Mouse (Mus musculus): Measurements from ENCODE around the gene Rnf121.

Rnf121 gene

DNA sequence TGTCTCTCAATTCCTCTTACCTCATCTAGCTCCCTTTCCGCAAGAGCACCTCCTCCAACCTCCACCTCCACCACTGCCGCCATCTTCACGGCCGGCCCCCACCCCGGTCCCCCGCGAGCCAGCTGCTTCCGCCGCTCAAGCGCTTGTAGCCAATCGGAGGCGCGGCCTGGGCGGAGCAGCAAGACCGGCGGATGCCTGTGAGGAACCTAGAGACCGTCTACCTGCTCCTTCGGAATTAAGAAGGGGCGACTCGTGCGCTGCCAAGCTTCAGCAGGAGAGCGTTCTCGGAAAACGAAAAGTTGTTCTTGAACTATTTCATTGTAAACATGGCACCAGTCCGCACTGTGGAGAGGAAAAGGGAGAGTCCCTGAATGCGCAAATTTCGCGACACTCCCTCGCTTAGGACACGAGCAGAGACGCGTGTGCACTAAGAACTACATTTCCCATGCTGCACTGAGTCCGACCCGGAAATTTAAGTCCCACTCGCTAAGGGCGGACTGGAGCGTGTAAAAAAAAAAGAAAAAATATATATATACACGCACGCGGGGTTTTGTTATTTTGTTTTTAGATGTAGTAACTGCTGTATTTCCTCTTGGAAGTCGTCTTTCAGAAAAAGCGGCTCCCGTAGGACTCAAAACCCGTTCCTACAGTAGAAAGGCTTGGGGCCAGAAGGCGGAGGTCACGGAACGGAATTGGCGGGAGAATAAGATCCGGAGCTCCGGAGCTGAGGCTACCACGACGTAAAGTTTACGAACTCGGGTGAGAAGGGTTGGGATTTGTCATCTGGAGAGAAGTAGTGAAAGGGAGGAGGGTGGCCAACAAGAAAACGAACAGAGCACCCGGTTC is at the start of gene Rnf121, which contains the start of the genes Xndc1 and Xntrpc:
Gene Rnf121 (minus strand): TSS at position 424 of the 846 bp plus-strand sequence.
Gene Xndc1 (plus strand): TSS at position 466 of the 846 bp plus-strand sequence.
Gene Xntrpc (plus strand): TSS at position 668 of the 846 bp plus-strand sequence.
- peak; percentile 96 for DNase-seq (ENCODE audit: low spot score)

DNA sequence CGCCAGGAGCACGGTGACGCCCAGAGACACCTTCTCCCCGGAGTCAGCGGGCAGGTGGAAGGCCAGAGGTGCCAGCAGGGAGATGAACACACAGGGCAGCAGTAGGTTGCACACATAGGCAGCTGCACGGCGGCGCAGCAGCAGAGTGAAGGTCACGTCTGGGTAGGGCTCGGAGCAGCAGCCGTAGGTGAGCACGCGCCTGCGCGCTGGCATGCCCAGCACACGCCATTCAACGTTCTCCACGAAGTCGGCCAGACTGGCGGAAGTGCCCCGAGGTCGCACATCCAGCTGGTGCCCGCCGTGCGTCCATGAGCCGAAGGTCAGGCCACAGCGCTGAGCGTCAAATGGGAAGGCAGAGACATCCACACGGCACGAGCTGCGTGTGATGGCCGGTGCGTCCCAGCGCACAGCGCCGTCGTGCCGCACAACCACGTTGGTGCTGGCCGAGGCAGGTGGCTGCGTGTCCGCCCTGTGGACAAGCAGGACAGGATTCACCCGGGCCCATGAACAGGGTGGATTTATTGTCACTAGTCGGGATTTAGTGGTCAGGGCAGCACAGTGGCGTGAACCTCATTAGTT is 48.0 kb upstream of the Rnf121 start:
- DNase-seq (ENCODE audit: low spot score), result no peak

DNA sequence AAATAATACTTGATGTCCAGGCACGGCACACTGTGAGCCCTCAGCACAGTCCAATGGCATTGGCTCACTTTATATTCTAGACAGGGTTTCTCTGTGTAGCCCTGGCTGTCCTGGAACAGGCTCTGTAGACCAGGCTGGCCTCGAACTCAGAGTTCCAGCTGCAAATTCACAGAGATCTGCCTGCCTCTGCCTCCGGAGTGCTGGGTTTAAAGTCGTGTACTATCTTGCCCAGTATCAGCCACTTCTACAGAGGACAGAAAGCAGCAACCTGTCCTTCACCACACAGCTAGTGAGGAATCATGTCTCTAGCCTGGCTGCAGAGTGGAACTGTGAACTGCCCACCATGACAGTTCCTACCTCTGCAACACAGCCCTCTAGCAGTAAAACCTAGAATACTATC is 44.5 kb upstream of the Rnf121 start:
- no peak for DNase-seq (ENCODE audit: low spot score)

DNA sequence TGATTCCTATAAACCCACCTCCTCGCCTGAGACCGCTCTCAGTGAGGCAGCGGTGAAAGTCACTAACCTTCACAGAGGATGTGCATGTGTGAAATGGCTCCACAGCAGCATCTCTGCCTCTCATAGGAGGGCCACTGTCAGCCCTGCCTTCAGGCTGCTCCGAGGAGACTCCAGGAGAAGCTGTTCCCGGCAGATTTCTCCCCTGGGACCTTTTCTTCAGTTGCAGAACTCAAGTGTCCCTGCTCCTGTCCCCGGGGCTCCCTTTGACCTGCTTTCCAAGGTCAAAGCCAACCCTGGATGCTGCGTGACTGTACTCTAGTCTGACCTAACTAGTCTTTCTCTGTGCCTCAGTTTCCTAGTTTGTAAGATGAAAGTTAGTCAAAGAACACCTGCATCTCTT is 43.9 kb upstream of the Rnf121 start, which contains the start of gene Art5:
Gene Art5 (minus strand): TSS at position 319 of the 400 bp plus-strand sequence.
- DNase-seq (ENCODE audit: low spot score), result no peak

DNA sequence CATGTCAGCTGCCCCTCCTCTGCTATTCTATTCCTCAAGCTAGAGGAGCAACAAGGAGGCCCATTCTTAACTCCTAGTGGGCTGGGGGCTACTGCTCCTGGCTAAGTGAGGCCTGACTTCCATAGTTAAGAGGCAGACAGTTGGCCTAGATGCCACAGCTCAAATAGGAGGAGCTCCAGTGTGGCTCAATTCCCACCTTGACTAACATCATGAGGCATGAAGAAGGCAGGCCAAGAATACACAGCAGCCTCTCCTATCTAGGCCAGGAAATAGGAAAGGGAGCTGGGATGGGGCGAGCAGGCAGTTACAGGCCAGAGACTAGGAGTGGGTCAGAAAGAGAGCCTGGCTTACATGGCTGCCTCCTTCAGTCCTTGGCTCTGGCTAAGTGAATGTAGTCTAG is 42.9 kb upstream of the Rnf121 start:
- DNase-seq (ENCODE audit: low spot score), result no peak

DNA sequence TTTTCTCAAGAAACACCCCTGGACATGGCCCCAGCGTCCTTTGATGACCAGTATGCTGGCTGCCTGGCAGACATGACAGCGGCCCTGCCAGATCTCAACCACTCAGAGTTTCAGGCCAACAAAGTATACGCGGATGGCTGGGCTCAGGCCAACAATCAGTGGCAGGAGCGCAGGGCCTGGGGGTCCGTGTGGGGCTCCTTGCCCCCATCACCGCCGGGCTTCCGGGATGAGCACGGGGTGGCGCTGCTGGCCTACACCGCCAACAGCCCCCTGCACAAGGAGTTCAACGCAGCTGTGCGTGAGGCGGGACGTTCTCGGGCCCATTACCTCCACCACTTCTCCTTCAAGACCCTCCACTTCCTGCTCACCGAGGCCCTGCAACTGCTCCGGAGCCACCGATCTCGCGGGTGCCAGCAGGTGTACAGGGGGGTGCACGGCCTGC is 41.5 kb upstream of the Rnf121 start:
- peak; percentile 54 for DNase-seq (ENCODE audit: low spot score)

DNA sequence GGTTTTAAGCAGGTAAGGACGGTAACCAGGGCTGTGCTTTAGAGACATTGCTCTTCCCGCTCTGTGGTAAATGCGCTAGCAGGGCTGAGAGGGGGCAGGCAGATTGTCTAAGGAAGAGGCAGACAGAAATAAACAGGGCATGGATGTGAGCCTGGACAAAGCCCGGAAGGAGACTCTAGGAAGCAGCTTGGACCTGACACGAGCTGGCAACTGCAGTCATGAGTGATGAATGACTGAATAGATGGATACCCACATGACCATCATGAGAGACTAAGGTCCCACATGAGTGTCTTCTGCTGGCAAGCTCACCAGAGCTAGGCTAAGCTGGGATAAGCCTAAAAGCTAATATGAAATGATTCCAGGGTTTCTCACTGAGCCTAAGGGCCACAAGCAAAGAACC is 38.9 kb upstream of the Rnf121 start:
- no peak for DNase-seq (ENCODE audit: low spot score)

DNA sequence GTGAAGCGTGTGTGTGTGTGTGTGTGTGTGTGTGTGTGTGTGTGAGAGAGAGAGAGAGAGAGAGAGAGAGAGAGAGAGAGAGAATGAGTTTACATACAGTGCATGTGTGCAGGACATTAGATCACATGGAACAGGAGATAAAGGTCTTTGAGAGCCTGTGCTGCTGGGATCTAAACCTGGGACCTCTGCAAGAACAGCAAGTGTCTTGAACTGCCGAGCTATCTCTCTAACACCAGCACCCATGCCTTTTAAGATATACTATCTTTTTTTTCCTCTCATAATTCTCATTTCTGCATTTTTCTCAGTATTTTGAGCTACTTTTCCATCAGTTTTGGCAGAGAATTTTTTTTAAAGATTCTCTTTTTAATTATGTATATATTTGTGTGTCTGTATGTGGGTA is 38.3 kb upstream of the Rnf121 start:
- DNase-seq (ENCODE audit: low spot score), result no peak

DNA sequence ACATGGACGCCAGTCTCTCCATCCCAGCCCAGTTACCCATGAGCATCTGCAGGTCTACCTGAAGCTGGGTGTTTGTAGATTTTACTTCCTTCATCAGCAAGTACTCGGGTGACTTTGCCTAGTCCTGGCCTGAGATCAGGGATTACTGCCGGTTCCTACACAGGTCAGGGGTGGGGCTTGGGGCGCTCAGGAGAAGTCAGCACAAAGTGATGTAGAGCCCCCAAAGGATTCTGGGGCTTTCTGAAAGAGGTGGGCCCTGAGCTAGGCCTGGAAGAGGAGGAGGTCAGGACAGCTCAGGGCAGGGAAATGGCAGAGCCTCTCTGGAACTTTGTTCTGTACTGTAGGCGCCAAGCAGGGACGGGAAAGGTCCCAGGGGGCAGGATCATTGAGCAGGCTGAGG is 37.4 kb upstream of the Rnf121 start:
- no peak for DNase-seq (ENCODE audit: low spot score)

DNA sequence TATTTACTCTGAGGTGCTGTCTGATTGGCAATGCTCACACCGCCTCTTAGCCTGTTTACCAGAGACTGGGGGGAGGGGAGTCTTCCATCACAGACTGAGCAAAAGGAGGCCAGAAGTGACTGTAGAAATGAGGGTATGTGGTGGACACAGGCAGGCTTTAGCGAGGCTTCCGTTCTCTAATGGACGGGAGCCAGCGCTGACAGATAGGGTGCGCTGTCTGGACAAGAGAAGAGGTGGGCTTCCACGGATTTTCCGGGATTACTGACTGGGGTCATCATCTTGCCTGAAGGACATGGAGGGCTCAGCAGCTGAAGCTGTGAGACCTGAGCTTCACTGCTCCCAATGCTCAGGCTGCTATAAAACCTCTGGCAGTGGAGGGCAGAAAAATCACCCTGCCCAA is 37.0 kb upstream of the Rnf121 start:
- peak; percentile 42 for DNase-seq (ENCODE audit: low spot score)

DNA sequence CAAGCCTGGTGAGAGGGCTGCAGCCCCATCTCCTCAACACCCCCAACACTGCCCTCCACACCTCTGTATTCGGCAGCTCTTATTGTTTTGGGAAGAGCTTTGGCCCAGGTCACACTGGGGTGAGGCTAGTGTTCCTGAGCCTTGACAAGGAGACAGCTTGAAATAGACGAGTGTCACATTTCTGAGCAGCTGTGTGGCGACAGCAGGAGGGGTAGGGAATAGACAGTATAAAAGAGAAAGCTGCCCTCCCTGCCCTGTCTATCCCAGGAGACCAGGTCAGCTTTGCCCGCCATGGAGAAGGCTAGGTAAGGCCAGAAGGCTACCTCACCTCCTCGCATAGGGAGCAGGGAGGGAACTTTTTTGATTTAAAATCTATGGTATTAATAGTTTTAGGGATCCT is 36.2 kb upstream of the Rnf121 start, which contains the start of gene Art1:
Gene Art1 (plus strand): TSS at position 257 of the 400 bp plus-strand sequence.
- peak; percentile 28 for DNase-seq (ENCODE audit: low spot score)

DNA sequence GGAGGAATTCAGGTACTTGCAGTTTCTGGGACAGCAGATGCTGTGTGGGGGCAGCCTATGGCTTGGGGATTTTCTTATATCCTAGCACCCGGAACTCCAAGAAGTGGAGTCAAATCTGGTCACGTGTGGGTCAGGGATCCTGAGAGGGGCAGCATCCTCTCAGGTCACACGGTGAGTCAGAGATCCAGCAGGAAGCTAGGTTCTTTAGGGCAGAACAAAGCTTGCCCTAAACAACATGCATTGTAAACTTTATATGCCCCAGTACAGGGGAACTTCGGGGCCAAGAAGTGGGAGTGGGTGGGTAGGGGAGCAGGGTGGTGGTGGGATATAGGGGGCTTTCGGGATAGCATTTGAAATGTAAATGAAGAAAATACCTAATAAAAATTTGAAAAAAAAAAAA is 35.6 kb upstream of the Rnf121 start:
- no peak for DNase-seq (ENCODE audit: low spot score)

DNA sequence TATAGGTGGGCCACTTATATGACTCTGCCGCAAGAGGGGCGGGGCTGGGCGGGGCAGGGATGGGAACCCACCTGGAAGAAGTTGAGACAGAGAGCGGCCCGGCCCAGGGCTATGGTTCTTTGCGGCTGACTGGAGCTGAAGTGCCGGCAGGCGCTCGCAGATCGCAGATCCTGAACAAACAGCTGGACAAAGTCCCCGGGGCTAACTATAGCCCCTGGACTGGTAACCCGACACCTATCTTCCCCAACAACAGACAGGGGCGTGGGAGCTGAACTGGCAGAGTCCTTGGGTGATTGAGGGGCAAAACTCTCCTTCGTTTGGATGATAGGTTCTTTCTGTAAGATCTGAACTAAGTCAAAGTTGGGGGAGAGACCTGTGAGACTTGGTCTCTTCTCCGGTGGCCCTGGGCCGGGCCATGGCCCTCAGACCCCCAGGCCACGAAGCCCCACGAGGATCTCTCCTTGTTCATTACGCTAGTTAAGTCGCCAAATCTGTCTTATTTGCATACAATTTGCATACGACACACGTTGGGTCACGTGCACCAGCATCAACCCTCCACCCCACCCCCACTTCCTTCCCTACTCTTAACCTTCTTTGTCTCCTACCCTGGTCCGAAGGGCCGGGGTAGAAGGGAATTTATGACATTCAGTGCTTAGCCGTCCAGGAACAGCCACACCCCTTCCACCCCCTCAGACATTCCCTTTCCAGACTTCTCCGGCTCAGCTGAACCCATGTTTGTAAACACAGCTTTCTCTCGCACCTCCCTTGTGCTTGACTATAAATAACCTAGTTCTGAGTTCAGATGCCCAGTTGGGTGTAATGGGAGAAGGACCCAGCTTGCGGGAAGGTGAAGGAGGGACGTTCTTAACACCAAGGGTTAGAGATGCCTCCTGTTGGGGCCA is 34.7 kb upstream of the Rnf121 start:
- DNase-seq (ENCODE audit: low spot score), result peak; percentile 78

DNA sequence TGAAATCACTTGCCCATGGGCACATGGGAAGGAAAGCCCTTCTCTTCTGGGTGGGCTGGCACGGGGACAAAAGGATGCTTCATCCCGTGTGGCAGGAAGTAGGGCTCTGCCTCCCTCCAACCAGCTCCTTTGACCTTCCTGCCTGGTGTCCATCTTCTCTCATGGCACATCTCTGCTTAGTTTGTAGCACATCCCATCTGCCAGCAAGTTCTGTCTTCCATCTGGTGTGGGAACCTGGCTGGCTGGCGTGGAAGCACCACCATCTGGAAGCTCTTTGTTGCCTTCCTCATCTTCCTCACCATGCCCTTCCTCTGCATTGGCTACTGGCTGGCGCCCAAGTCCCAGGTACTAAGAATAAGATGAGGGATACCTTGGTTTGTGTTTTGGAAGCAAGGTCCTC is 22.1 kb upstream of the Rnf121 start:
- no peak for DNase-seq (ENCODE audit: low spot score)

DNA sequence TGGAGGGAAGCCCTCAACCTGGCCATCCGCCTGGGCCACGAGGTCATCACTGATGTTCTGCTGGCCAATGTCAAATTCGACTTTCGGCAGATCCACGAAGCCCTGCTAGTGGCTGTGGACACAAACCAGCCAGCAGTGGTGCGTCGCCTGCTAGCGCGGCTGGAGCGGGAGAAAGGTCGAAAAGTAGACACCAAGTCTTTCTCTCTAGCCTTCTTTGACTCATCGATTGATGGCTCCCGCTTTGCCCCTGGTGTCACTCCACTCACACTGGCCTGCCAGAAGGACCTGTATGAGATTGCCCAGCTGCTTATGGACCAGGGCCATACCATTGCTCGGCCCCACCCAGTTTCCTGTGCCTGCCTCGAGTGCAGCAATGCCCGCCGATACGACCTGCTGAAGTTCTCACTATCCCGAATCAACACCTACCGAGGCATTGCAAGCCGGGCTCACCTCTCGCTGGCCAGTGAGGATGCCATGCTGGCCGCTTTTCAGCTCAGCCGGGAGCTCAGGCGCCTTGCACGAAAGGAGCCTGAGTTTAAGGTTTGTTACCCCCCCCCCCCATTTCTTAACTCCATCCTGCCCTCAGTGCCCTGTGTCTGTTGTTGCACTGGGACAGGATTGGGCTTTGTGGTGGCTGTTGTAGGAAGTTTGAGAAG is 18.9 kb upstream of the Rnf121 start:
- DNase-seq (ENCODE audit: low spot score), result no peak

DNA sequence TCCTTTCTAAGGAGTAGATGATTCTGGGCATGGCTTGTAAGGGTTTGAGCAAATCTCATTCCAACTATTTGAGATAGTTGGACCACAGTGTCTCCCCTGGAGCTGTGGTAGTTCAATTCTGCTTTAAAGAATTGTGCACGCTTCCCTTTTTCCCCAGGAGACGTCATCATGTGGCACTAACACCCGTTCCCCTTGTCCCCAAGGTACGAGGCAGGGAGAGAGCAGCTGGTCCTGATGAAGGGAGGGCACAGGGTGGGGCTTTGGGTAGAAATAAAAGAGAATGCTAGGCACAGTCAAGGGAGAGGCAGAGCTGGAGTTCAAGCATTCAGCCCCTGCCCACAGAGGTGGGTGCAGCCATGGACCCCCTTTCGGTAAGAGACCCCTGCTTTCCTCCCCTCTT is 17.5 kb upstream of the Rnf121 start, which contains the start of gene Trpc2:
Gene Trpc2 (plus strand): TSS at position 301 of the 400 bp plus-strand sequence.
- DNase-seq (ENCODE audit: low spot score), result no peak

DNA sequence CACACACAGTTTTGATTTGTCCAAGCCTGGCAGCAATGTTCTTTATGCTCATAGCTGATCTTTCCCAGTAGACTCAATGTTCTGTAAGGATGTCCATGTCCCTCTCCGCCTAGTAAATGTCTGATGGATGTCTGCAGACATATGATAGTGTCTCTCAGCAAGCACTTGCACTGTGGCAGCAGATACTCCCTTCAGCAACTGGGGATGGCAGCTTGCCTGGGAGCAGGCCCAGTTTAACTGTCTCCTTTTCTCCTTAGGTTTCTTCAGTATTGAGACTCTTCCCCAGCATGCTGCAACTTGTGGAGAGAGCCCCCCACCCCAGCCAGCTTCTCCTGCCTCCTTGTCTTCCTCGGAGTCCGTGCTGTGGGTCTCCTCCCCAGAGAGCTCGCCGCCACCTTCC is 16.5 kb upstream of the Rnf121 start:
- no peak for DNase-seq (ENCODE audit: low spot score)

DNA sequence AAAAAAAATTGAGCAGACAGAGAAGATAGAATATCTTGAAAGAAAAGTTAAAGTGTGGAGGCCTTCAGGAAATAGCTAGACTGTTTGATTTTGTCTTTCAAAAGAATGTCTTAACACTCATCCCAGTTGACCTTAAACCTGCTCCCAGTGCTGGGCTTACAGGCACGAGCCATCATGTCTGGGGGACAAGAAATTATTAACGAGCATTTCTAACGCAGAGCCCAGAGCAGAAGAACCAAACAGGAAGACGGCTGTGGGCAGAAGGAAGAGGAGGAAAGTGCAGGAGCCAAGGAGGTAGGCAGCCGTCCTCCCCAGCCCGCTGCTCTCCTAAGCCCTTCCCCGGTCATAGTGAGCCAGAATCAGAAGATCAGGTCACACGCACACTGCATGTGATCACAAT is 15.0 kb upstream of the Rnf121 start:
- no peak for DNase-seq (ENCODE audit: low spot score)

DNA sequence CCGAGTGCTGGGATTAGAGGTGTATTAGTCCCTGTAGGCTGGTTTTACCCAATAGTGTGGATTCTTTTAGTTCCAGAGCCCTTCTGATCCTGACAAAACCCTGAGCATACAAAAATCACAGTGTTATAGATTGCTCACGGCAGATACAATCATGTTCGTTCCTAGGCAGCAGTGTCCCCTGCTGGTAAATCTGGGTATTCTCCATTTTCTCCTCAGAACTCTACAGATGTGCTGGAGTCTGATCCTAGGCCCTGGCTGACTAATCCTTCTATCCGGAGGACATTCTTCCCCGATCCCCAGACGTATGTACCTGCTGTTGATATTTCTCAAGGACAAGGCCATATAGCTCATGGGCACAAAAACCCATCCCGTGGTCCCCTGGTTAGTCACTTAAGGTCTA is 13.2 kb upstream of the Rnf121 start:
- DNase-seq (ENCODE audit: low spot score), result no peak

DNA sequence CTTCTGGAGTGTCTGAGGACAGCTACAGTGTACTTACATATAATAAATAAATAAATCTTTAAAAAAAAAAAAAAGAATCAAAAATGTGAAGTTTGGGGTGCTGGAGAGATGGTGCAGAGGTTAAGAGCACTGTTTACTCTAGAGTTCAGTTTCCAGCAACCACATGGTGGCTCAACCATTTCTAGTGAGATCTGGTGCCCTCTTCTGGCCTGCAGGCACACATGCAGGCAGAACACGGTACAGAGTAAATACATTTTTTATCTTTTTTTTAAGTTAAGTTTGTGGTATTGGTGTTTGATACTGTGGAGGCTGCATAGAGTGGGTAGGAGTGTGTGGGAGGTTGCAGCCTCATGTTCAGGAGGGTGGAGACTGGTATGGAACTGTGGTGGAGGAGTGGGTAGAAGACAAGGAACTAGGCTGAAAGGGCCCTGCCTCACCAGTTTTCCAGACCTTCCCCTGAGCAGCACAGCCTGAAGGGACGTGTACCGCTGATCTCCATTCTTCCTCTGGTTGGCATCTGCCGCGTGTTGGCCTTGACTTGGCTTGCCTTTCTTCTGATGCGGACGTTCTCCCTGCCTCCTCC is 11.5 kb upstream of the Rnf121 start:
- peak; percentile 64 for DNase-seq (ENCODE audit: low spot score)

DNA sequence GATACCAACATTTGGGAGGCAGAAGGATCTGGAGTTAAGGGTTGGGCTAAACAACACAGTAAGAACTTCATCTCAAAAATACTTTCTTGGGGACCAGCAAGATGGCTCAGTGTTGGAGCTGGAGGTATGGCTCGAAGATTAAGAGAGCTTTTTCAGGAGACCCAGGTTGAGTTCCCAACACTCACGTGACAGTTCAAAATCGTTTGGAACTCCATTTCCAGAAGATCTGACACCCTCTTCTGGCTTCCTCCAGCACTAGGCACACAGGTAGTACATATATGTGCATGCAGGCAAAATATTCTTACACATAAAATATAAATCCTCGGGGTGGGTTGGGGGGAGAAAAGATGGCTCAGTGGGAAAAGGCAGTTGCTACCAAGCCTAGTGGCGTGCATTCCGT is 1.1 kb upstream of the Rnf121 start:
- no peak for DNase-seq (ENCODE audit: low spot score)
